Mouse (Mus musculus): ENCODE results near the gene Zfp871. TPM values are rescaled to one million over a fixed set of nuclear protein-coding genes. Genes with fewer than 3 reads are reported as not detected.

Gene Zfp871
- total RNA-seq (2017) = 48.5 to 60.7 TPM (median 59.6 TPM) in 3 replicates

GRCm38 (mm10) chr17:32788094-32788559 lies at the start of gene Zfp871:
Zfp871 (minus strand) TSS chr17:32788287.
- peak; percentile 98 for ATAC-seq (replicated peaks; ENCODE audit: insufficient number of reproducible peaks, low FRiP score, low TSS enrichment, poor library complexity, severe bottlenecking)

GRCm38 (mm10) chr17:32830418-32830782 lies 42.3 kb upstream of the Zfp871 start:
- ATAC-seq (replicated peaks; ENCODE audit: insufficient number of reproducible peaks, low FRiP score, low TSS enrichment, poor library complexity, severe bottlenecking) = no peak

DNA sequence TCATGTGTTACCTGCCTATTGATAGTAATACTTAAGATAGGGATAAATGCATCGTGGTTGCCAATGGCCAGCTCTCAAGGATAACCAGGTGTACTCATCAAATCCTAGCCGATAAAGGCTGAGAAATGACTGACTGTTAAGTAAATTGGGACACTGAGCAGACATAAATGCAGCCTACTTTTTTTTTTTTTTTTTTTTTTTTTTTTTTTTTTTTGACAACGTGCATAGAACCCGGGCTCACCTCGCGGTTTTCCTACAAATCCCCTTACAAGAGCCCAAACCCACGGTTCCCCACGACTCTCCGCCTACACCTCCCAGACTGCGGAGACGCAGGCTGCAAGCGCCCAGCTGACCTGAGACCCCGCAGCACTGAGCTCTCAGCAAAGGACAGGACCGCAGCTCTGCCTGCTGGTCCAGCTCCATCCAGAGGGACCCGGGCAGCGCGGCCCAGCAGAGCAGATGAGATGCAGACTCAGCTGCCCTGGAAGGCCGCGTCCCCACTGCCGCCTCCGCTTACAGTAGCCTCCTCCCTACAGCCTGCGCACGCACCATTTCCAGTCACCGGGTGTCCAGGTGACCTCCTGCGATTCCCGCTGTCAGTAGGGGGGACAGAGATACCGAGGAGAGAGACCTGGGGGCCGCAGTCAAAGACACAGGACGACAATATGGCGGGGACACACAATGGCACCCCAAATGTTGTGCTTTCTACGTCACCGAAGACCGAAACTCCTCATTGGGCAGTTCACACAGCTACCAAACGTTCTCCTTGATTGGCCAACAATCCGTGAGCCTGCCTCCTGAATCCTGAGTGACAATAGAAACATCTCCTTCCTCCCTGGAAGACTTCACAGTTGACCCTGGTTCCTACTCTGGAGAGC lies 41.7 kb upstream of the Zfp871 start, which contains the start of gene Zfp799:
TSS of gene Zfp799 (minus strand) at position 722 of the 878 bp plus-strand sequence.
- peak; percentile 99 for ATAC-seq (replicated peaks; ENCODE audit: insufficient number of reproducible peaks, low FRiP score, low TSS enrichment, poor library complexity, severe bottlenecking)

GRCm38 (mm10) chr17:32816074-32816784 lies 28.1 kb upstream of the Zfp871 start:
- ATAC-seq (replicated peaks; ENCODE audit: insufficient number of reproducible peaks, low FRiP score, low TSS enrichment, poor library complexity, severe bottlenecking) = no peak

DNA sequence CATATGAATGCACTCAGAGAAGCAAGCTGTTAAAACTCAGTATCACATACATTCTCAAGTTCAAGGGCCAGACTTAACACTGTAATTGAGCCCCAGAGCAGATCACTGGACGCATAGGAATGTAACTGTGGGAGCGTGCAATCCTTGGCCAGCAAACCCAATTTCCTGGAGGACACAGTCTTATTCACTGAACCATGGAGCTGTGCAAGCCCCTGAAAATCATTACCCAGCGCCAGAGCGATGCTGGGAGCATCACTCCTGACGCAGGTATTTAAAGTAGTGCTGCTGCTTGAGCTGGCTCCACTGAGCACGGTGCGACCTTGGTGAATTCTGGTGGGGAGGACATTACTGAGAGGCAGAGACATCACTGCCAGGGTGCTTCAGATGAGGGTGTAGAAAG lies 26.0 kb upstream of the Zfp871 start:
- no peak for ATAC-seq (replicated peaks; ENCODE audit: insufficient number of reproducible peaks, low FRiP score, low TSS enrichment, poor library complexity, severe bottlenecking)

DNA sequence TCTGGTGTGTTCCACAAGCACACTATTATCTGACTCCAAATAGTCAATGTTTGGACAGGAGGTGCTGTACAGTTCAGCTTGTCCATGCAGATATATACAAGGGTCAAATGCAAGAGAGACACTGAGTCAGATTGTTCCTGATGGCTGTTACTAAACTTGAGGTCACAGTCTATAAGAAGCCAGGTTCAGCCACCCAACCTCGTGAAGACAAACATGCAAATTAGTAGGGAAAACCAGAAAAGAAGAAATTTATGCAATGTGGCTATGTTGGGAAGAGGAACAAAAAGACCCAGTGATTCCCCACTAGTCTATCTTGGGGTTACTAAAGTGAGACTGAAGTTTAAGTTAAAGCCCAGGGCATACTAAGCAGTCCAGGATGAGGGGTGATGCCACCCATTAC lies 22.6 kb upstream of the Zfp871 start:
- ATAC-seq (replicated peaks; ENCODE audit: insufficient number of reproducible peaks, low FRiP score, low TSS enrichment, poor library complexity, severe bottlenecking) = no peak

GRCm38 (mm10) chr17:32809544-32810374 lies 21.7 kb upstream of the Zfp871 start, which contains the start of gene Zfp811:
Zfp811 (minus strand) TSS chr17:32809931.
- no peak for ATAC-seq (replicated peaks; ENCODE audit: insufficient number of reproducible peaks, low FRiP score, low TSS enrichment, poor library complexity, severe bottlenecking)

GRCm38 (mm10) chr17:32808921-32809320 lies 20.8 kb upstream of the Zfp871 start:
- no peak for ATAC-seq (replicated peaks; ENCODE audit: insufficient number of reproducible peaks, low FRiP score, low TSS enrichment, poor library complexity, severe bottlenecking)

DNA sequence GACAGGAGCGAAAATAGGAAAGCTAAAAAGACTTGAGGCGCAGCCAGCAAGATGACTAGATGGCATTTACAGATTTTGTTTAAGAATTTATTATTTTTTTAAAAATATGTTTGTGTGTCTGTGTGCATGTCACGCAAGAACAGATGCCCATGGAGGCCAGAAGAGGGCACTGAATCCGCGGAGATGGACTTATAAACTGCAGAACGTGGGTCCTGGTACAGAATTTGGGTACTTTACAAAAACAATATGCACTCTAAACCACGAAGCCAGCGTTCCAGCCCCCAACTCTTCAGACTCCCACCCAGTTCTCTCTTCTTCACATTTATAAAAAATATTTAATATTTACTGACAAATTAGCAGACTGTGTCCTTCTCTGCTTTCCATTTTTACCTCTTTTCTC lies 1.2 kb upstream of the Zfp871 start:
- ATAC-seq (replicated peaks; ENCODE audit: insufficient number of reproducible peaks, low FRiP score, low TSS enrichment, poor library complexity, severe bottlenecking) = no peak

DNA sequence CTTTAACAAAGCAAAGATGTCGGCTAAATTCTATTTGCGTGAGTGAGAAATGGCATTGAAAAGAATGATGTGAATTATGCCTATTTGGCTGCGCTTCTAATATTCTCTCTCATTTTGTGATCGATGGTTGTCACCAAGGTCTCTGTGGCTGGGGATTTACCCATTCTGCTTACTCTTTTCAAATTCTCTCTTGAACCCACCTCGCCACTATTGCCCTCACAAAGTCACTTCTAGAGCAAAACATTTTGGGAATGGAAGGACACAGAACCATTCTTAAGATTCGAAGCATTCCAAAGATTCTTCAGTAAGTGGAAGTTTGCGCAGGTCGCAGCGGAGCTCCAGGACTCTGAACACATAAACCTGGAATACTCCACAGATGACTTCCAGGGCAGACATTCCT lies 489 bp upstream of the Zfp871 start:
- no peak for ATAC-seq (replicated peaks; ENCODE audit: insufficient number of reproducible peaks, low FRiP score, low TSS enrichment, poor library complexity, severe bottlenecking)

DNA sequence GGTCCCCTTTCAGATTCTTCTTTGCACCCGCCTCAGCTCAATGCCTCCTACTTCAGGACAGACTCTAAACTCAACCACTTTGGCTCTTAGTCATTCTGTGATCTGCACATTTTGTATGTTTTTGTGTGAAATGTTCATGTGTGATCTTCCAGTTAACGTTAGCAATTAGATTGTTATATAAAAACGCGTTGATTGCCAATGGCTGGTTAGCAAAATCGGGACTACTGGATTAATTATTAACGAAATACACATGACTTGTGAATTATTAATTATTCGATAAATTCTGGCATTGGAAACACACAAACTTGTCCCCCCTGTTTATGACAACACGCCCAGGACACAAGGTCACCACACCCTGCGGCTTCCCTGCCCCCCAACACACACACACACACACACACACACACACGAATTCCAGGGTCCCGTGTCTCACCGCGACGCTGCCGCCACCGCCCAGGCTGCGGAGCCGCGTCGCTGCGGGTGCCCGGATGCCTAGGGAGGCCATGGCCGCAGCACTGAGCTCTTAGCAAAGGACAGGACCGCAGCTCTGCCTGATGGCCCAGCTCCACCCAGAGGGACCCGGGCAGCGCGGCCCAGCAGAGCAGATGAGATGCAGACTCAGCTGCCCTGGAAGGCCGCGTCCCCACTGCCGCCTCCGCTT lies 522 bp downstream of the Zfp871 start:
- ATAC-seq (replicated peaks; ENCODE audit: insufficient number of reproducible peaks, low FRiP score, low TSS enrichment, poor library complexity, severe bottlenecking) = peak; percentile 28

DNA sequence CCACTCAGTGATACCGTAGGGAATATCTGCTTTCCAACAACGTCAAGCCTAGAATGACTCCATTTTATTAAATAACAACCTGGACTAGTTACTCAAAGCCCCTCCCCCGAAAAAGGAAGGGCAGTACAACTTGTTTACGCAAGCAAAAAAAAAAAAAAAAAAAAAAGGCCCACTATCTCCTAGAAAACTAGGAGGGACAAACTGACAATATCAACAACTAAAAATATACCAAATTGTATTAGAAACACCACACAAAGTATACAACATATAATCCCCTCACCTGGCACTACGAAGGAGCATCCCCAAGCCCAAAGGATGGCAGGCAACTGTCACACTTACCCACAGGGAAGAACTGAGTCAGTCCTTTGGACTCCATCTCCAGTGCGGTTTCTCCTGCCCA lies 1.1 kb downstream of the Zfp871 start:
- ATAC-seq (replicated peaks; ENCODE audit: insufficient number of reproducible peaks, low FRiP score, low TSS enrichment, poor library complexity, severe bottlenecking) = no peak

GRCm38 (mm10) chr17:32785656-32786055 lies 2.4 kb downstream of the Zfp871 start:
- no peak for ATAC-seq (replicated peaks; ENCODE audit: insufficient number of reproducible peaks, low FRiP score, low TSS enrichment, poor library complexity, severe bottlenecking)

GRCm38 (mm10) chr17:32777564-32777963 lies 10.5 kb downstream of the Zfp871 start:
- ATAC-seq (replicated peaks; ENCODE audit: insufficient number of reproducible peaks, low FRiP score, low TSS enrichment, poor library complexity, severe bottlenecking) = no peak

DNA sequence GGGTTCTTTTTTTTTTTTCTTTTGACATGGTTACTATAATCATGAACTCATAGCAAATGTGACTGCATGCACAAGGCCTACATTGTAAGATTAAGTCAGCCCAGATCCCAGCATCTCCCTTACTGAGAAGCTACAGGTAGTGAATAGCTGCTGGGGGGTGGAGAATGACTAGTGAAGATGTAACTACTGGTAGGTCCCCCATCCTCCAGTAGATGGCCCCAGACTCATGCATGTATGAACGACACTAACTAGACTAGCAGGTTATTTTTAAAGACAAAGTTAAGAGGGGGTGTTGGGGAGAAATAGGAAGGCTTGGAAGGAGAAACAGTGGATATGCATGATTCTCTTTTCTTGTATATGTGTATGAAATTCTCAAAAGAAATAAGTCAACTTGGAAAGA lies 16.9 kb downstream of the Zfp871 start:
- no peak for ATAC-seq (replicated peaks; ENCODE audit: insufficient number of reproducible peaks, low FRiP score, low TSS enrichment, poor library complexity, severe bottlenecking)

GRCm38 (mm10) chr17:32766422-32766821 lies 21.7 kb downstream of the Zfp871 start:
- ATAC-seq (replicated peaks; ENCODE audit: insufficient number of reproducible peaks, low FRiP score, low TSS enrichment, poor library complexity, severe bottlenecking) = no peak

DNA sequence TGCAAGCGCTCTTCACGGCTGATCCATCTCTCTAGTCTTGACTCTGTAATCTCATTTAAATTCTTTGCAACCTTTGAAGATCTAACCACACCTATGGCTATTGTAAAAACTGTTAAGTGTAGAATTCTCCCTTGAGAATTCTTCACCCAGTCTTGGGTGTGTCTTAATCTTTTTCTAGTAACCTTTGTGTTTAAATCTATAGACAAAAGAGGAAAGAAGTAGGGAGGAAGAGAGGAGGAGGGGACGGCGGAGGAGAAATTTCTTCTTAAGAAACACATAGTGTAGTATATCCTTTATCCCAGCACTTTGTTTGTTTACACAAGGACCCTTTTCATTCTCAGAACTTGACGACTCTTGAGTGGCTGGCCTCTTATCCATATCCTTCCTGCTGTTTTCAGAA lies 30.8 kb downstream of the Zfp871 start:
- ATAC-seq (replicated peaks; ENCODE audit: insufficient number of reproducible peaks, low FRiP score, low TSS enrichment, poor library complexity, severe bottlenecking) = no peak

GRCm38 (mm10) chr17:32753634-32754033 lies 34.5 kb downstream of the Zfp871 start:
- ATAC-seq (replicated peaks; ENCODE audit: insufficient number of reproducible peaks, low FRiP score, low TSS enrichment, poor library complexity, severe bottlenecking) = no peak
